Mouse (Mus musculus) bone marrow, adult 2 months (tissue): ENCODE measurements around the gene Fggy. TPM values are rescaled to one million over a fixed set of nuclear protein-coding genes. Genes with fewer than 3 reads are reported as not detected.

Experiments used
- H3K27ac ChIP-seq: fragments of 200-500 bp; 2 replicates; pipeline ENCODE4 v1.5.1; 2012; ENCODE audit warnings: low read depth, mild to moderate bottlenecking, control low read depth, inconsistent platforms, low read length; ENCODE audit not compliant: control insufficient read depth, poor library complexity, insufficient read depth
- H3K4me1 ChIP-seq: fragments of 200-500 bp; 2 replicates; pipeline ENCODE4 v1.6.1; 2011; ENCODE audit warnings: low read length; ENCODE audit not compliant: control insufficient read depth, insufficient read depth
- H3K4me3 ChIP-seq: fragments of 200-500 bp; replicated peaks from 2 replicates; pipeline ENCODE3; 2011; ENCODE audit warnings: mild to moderate bottlenecking, low read depth, low read length, control low read depth; ENCODE audit not compliant: control insufficient read depth
- CTCF ChIP-seq: fragments of 200-500 bp; IDR thresholded peaks from 2 replicates; pipeline ENCODE4 v1.5.1; 2011; ENCODE audit warnings: low read length, control low read depth; ENCODE audit not compliant: control insufficient read depth, insufficient read depth
- POLR2A ChIP-seq: fragments of 200-500 bp; IDR thresholded peaks from 2 replicates; pipeline ENCODE4 v1.6.1; 2011; ENCODE audit warnings: low read depth, mild to moderate bottlenecking, control low read depth, low read length, borderline replicate concordance; ENCODE audit not compliant: control insufficient read depth
- WGBS: fragments of 180-500 bp; shearing (Covaris S2); methylation state at CpG from one replicate; pipeline ENCODE4 v1.1.7; 2018; 5-methylcytosine and 5-hydroxymethylcytosine counted together
- polyA plus RNA-seq: library from polyadenylated mRNA; stranded (reverse); fragments of >200 nt; gene quantifications from 2 replicates; pipeline ENCODE4 v1.2.4, GENCODE M21; 2011; ENCODE audit warnings: low replicate concordance; ENCODE audit not compliant: missing spikeins, insufficient read depth, insufficient read length

Gene Fggy
- polyA plus RNA-seq, 1 experiment = 6.5 TPM

- TF ChIP-seq POLR2A (no peak), CTCF (no peak)
- 45% methylated on average over 2 of the region's 2 CpGs for WGBS
- no peak overlapping the region for H3K27ac ChIP-seq
- no peak overlapping the region for H3K4me3 ChIP-seq
- no peaks in the 10 kb centered on the region for H3K4me1 ChIP-seq
Observed at GRCm38 (mm10) chr4:95931331-95931730, 374.0 kb downstream of the Fggy start.

GRCm38 (mm10) chr4:95933801-95934356, 376.6 kb downstream of the Fggy start:
- TF ChIP-seq CTCF = no peak
- TF ChIP-seq POLR2A = no peak
- Histone ChIP-seq H3K4me3 (no peak overlapping the region), H3K4me1 (no peaks in the 10 kb centered on the region), H3K27ac (no peak overlapping the region)
- 77% methylated on average over 9 of the region's 9 CpGs for WGBS

- WGBS = 87% methylated on average over 4 of the region's 4 CpGs
- H3K4me1 ChIP-seq = no peaks in the 10 kb centered on the region
- TF ChIP-seq CTCF = no peak
- TF ChIP-seq POLR2A = no peak
- no peak overlapping the region for H3K27ac ChIP-seq
- H3K4me3 ChIP-seq = no peak overlapping the region
Observed at GRCm38 (mm10) chr4:95934384-95935035, 377.2 kb downstream of the Fggy start.

- H3K4me1 ChIP-seq = no peaks in the 10 kb centered on the region
- 75% methylated on average over 3 of the region's 3 CpGs for WGBS
- no peak overlapping the region for H3K27ac ChIP-seq
- no peak for TF ChIP-seq CTCF
- no peak for TF ChIP-seq POLR2A
- no peak overlapping the region for H3K4me3 ChIP-seq
Observed at GRCm38 (mm10) chr4:95938701-95939100, 381.4 kb downstream of the Fggy start.

GRCm38 (mm10) chr4:95947896-95948295, 390.6 kb downstream of the Fggy start:
- H3K27ac ChIP-seq = no peak overlapping the region

GRCm38 (mm10) chr4:95953328-95953727, 396.0 kb downstream of the Fggy start:
- no peak for TF ChIP-seq POLR2A
- TF ChIP-seq CTCF = no peak
- H3K4me1 ChIP-seq = no peaks in the 10 kb centered on the region
- no peak overlapping the region for H3K4me3 ChIP-seq

More at GRCm38 (mm10) chr4:95947896-95948295, 390.6 kb downstream of the Fggy start:
- no peak overlapping the region for H3K4me3 ChIP-seq
- H3K4me1 ChIP-seq = no peaks in the 10 kb centered on the region
- TF ChIP-seq CTCF (no peak), POLR2A (no peak)
- 74% methylated on average over 1 of the region's 1 CpGs for WGBS

GRCm38 (mm10) chr4:95966928-95967724, 409.8 kb downstream of the Fggy start, which contains the start of gene Hook1:
TSS of gene Hook1 (plus strand) at chr4:95967240.
- WGBS = under 1% methylated on average over 82 of the region's 82 CpGs
- Histone ChIP-seq H3K4me1 (no peaks in the 10 kb centered on the region), H3K27ac (no peak within 1 kb of the TSS), H3K4me3 (peak within 1 kb of the TSS; percentile 61)
- TF ChIP-seq POLR2A = 0 out of 2 replicates have a peak, but pooled peaks have one; percentile 40
- TF ChIP-seq CTCF = no peak

More at GRCm38 (mm10) chr4:95953328-95953727, 396.0 kb downstream of the Fggy start:
- H3K27ac ChIP-seq = no peak overlapping the region
